8 mouse cellular contexts compared by ENCODE assay signal in the genomic region with DNA sequence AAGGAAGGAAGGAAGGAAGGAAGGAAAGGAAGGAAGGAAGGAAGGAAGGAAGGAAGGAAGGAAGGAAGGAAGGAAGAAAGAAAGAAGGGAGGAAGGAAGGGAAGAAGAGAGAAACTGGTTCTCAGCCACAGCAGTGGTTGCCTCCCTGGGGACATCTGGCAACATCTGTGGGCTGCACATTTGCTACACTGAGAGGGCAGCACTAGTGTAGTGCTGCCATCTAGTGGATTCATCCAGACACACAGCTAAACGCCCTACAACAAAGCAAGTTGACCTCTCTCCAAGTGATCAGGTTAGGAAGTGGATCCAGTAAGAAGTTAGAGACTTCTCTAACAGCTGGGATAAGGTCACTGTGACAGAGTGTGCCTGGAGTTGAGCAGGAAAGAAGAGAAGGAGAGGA. TPM values are rescaled to one million over a fixed set of nuclear protein-coding genes. Genes with fewer than 3 reads are reported as not detected.
DNase-seq lines count a peak whose midpoint lies in the region; ATAC-seq lines count a peak whose summit lies in the region.

No protein-coding gene starts in this region.

- H3K4me3 ChIP-seq in liver, embryonic 12.5 days, result no peak overlapping the region
- H3K4me3 ChIP-seq in midbrain, embryonic 11.5 days (ENCODE audit: low read depth, low read length), result no peak overlapping the region

- intact Hi-C loops in heart, postnatal 10 days (cut with DNase I), result loop anchor here (2.0 kb wide), 1 partner anchor 286 kb away; no protein-coding TSS in a partner anchor

- H3K36me3 ChIP-seq in liver, embryonic 12.5 days, result no peaks in the 10 kb centered on the region
- no peaks in the 10 kb centered on the region for H3K36me3 ChIP-seq in midbrain, embryonic 11.5 days (ENCODE audit: control insufficient read depth, insufficient read depth, low read length)

- H3K9me3 ChIP-seq in liver, embryonic 12.5 days (replicated peaks), result no peaks in the 10 kb centered on the region
- no peaks in the 10 kb centered on the region; the same call in 1 of the 2 replicates for H3K9me3 ChIP-seq in midbrain, embryonic 11.5 days (ENCODE audit: control insufficient read depth, low read length)

- 0% methylated on average over 1 of the region's 1 CpGs for WGBS in liver, embryonic 12.5 days (ENCODE audit: insufficient replicate concordance)
- WGBS in midbrain, embryonic 11.5 days, result 0% methylated on average over 1 of the region's 1 CpGs

- no peak overlapping the region for H3K9ac ChIP-seq in liver, embryonic 12.5 days
- no peak overlapping the region for H3K9ac ChIP-seq in midbrain, embryonic 11.5 days (ENCODE audit: low read length)

- peak; percentile 51 for DNase-seq in liver
- DNase-seq in ZHBTc4 (ENCODE audit: low read depth, low spot score), result peak; percentile 87
- DNase-seq in embryo, embryonic 10.5 days (ENCODE audit: low spot score), result peak; percentile 90
- peak; percentile 67 to 77 for DNase-seq in heart, postnatal 10 days
- DNase-seq in layer of hippocampus, postnatal 10 days (ENCODE audit: low spot score in 2 of 2), result peak; percentile 53 to 61
- DNase-seq in midbrain, embryonic 11.5 days (ENCODE audit: low spot score, missing footprints), result peak; percentile 95
- DNase-seq in thymus, postnatal 0 days (ENCODE audit: low spot score), result peak; percentile 72

- no peak overlapping the region for H3K4me2 ChIP-seq in liver, embryonic 12.5 days
- no peak overlapping the region for H3K4me2 ChIP-seq in midbrain, embryonic 11.5 days

- no peaks in the 10 kb centered on the region for H3K4me1 ChIP-seq in liver, embryonic 12.5 days
- no peaks in the 10 kb centered on the region for H3K4me1 ChIP-seq in midbrain, embryonic 11.5 days (ENCODE audit: control insufficient read depth, insufficient read depth, low read length)

- peaks cover 30% of the 10 kb centered on the region for H3K27me3 ChIP-seq in liver, embryonic 12.5 days (replicated peaks)
- H3K27me3 ChIP-seq in midbrain, embryonic 11.5 days (ENCODE audit: control insufficient read depth, insufficient read depth, low read length), result peaks cover 2% of the 10 kb centered on the region; the same call in 1 of the 2 replicates

- no peak for ATAC-seq in liver, embryonic 12.5 days
- ATAC-seq in midbrain, embryonic 11.5 days (ENCODE audit: low FRiP score), result peak; percentile 46; the same call in 1 of the 2 replicates

- H3K27ac ChIP-seq in liver, embryonic 12.5 days, result no peak overlapping the region
- H3K27ac ChIP-seq in midbrain, embryonic 11.5 days (ENCODE audit: low read depth, low read length), result no peak overlapping the region

RNA-seq across cellular contexts. Expression of a gene that starts 7.7 kb away (rescaled TPM):
- polyA plus RNA-seq in liver, embryonic 12.5 days (2016; fragmentation: Nextera tagmentation; extraction: Ambion mirVana), result 0.14 TPM in 1 of 2 replicates, not detected in the other
- total RNA-seq in heart, postnatal 10 days (2021), result not detected
- total RNA-seq in layer of hippocampus, postnatal 10 days (2021), result under 1 TPM; 0.85 to 0.94 TPM
- 9.0 and 10.1 TPM in 2 replicates for polyA plus RNA-seq in midbrain, embryonic 11.5 days (2014; fragmentation: Nextera tagmentation; extraction: Ambion mirVana)
- polyA plus RNA-seq in thymus, postnatal 0 days (2015; fragmentation: Nextera tagmentation; extraction: Ambion mirVana), result 0.14 TPM in 1 of 2 replicates, not detected in the other

RNA-seq across cellular contexts. Expression of a gene that starts 27.2 kb away (rescaled TPM):
- 2.5 and 2.7 TPM in 2 replicates for polyA plus RNA-seq in liver, embryonic 12.5 days (2016; fragmentation: Nextera tagmentation; extraction: Ambion mirVana)
- total RNA-seq in heart, postnatal 10 days (2021), result 1 to 10 TPM; 3.4 to 4.1 TPM
- total RNA-seq in layer of hippocampus, postnatal 10 days (2021), result 10 to 100 TPM; 13.3 to 13.4 TPM
- 24.1 and 25.6 TPM in 2 replicates for polyA plus RNA-seq in midbrain, embryonic 11.5 days (2014; fragmentation: Nextera tagmentation; extraction: Ambion mirVana)
- polyA plus RNA-seq in thymus, postnatal 0 days (2015; fragmentation: Nextera tagmentation; extraction: Ambion mirVana), result 0.54 and 0.60 TPM in 2 replicates

RNA-seq across cellular contexts. Expression of a gene that starts 34.6 kb away (rescaled TPM):
- polyA plus RNA-seq in liver, embryonic 12.5 days (2016; fragmentation: Nextera tagmentation; extraction: Ambion mirVana), result 20.5 and 21.7 TPM in 2 replicates
- 10 to 100 TPM; 26.0 to 26.5 TPM for total RNA-seq in heart, postnatal 10 days (2021)
- 100 to 1,000 TPM; 102 to 105 TPM for total RNA-seq in layer of hippocampus, postnatal 10 days (2021)
- 79.9 and 83.1 TPM in 2 replicates for polyA plus RNA-seq in midbrain, embryonic 11.5 days (2014; fragmentation: Nextera tagmentation; extraction: Ambion mirVana)
- polyA plus RNA-seq in thymus, postnatal 0 days (2015; fragmentation: Nextera tagmentation; extraction: Ambion mirVana), result 39.8 and 42.8 TPM in 2 replicates

RNA-seq across cellular contexts. Expression of a gene that starts 39.3 kb away (rescaled TPM):
- 1.5 and 1.8 TPM in 2 replicates for polyA plus RNA-seq in liver, embryonic 12.5 days (2016; fragmentation: Nextera tagmentation; extraction: Ambion mirVana)
- not detected for total RNA-seq in heart, postnatal 10 days (2021)
- under 1 TPM in 1 of 2 experiments, not detected in 1; 0.09 TPM for total RNA-seq in layer of hippocampus, postnatal 10 days (2021)
- polyA plus RNA-seq in midbrain, embryonic 11.5 days (2014; fragmentation: Nextera tagmentation; extraction: Ambion mirVana), result 0.04 and 0.11 TPM in 2 replicates
- 0.03 TPM in 1 of 2 replicates, not detected in the other for polyA plus RNA-seq in thymus, postnatal 0 days (2015; fragmentation: Nextera tagmentation; extraction: Ambion mirVana)
